9 mouse cellular contexts compared by ENCODE assay signal in the genomic region with DNA sequence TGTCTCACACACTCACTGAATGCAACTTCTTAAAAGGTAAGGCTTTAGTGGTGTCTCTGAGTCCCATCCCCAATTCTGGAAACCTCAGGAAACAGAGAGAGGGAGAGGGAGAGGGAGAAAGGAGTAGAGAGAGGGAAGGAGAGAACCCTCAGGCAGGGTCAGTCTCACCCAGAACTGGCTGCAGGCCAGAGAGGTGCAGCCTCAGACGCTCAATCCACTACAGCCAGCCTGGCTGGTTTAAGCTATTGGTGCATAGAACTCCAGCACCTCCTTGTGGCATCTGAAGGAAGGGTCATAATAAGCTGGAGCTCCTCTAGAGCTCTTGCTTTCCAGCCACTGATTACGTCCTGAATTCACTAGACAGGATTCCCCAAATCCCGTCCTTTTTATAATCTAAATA. TPM values are rescaled to one million over a fixed set of nuclear protein-coding genes. Genes with fewer than 3 reads are reported as not detected.
DNase-seq lines count a peak whose midpoint lies in the region; ATAC-seq and TF ChIP-seq lines count a peak whose summit lies in the region.
"Had no signal": no experiment of that assay in that cellular context is flagged by ENCODE, and none has a peak within 500 bp of the region (broad histone marks: within the 10 kb centered on the region; RNA-seq: fewer than 3 reads in every experiment).

No protein-coding gene starts in this region.

- H3K4me2 ChIP-seq in embryonic facial prominence, embryonic 11.5 days (ENCODE audit: low read depth, low read length), result no peak overlapping the region
- no peak overlapping the region for H3K4me2 ChIP-seq in heart, embryonic 16.5 days (ENCODE audit: low read depth, low read length)
- H3K4me2 ChIP-seq in lung, embryonic 14.5 days, result no peak overlapping the region

- no peak overlapping the region for H3K27ac ChIP-seq in embryonic facial prominence, embryonic 11.5 days (replicated peaks; ENCODE audit: low read depth, low read length)
- 0 out of 2 replicates have a peak overlapping the region, but pooled peaks have one; percentile 10 for H3K27ac ChIP-seq in heart, embryonic 16.5 days (ENCODE audit: low read length)
- peak overlapping the region; percentile 44; the same call in 1 of the 2 replicates for H3K27ac ChIP-seq in lung, embryonic 14.5 days (ENCODE audit: low read depth)
- H3K27ac ChIP-seq: limb, embryonic 12.5 days had no signal

- 0 out of 2 replicates have a peak, but pooled peaks have one; percentile 36 for ATAC-seq in embryonic facial prominence, embryonic 11.5 days (replicated peaks; ENCODE audit: insufficient number of reproducible peaks, low FRiP score, low TSS enrichment, low read depth)
- peak; percentile 63 for ATAC-seq in heart, embryonic 16.5 days (replicated peaks; ENCODE audit: extremely low read depth, insufficient read depth, low FRiP score)
- peak; percentile 67 for ATAC-seq in lung, embryonic 14.5 days (ENCODE audit: insufficient read depth)

- no peaks in the 10 kb centered on the region for H3K27me3 ChIP-seq in embryonic facial prominence, embryonic 11.5 days (ENCODE audit: control insufficient read depth, insufficient read depth, low read length)
- no peaks in the 10 kb centered on the region for H3K27me3 ChIP-seq in heart, embryonic 16.5 days (ENCODE audit: control insufficient read depth, insufficient read depth, low read length)
- no peaks in the 10 kb centered on the region for H3K27me3 ChIP-seq in lung, embryonic 14.5 days (ENCODE audit: insufficient read depth, low read length)

- 23% methylated on average over 3 of the region's 3 CpGs for WGBS in embryonic facial prominence, embryonic 11.5 days
- 5% methylated on average over 3 of the region's 3 CpGs for WGBS in heart, embryonic 16.5 days
- WGBS in lung, embryonic 14.5 days, result 14% methylated on average over 3 of the region's 3 CpGs

- H3K36me3 ChIP-seq in embryonic facial prominence, embryonic 11.5 days (replicated peaks; ENCODE audit: control insufficient read depth, insufficient read depth, low read depth, low read length), result peaks cover 2% of the 10 kb centered on the region
- peaks cover 29% of the 10 kb centered on the region for H3K36me3 ChIP-seq in heart, embryonic 16.5 days (ENCODE audit: control insufficient read depth, insufficient read depth)
- peaks cover 30% of the 10 kb centered on the region for H3K36me3 ChIP-seq in lung, embryonic 14.5 days (ENCODE audit: insufficient read depth)

- no peak overlapping the region for H3K9ac ChIP-seq in embryonic facial prominence, embryonic 11.5 days (replicated peaks; ENCODE audit: low read length)
- no peak overlapping the region for H3K9ac ChIP-seq in heart, embryonic 16.5 days (ENCODE audit: low read length)
- no peak overlapping the region for H3K9ac ChIP-seq in lung, embryonic 14.5 days

- TF ChIP-seq CTCF in lung, embryonic 14.5 days (IDR thresholded peaks at IDR 0.05; ENCODE audit: low read depth), result peak; percentile 88

- H3K9me3 ChIP-seq in embryonic facial prominence, embryonic 11.5 days (replicated peaks; ENCODE audit: control insufficient read depth, low read length), result no peaks in the 10 kb centered on the region
- no peaks in the 10 kb centered on the region for H3K9me3 ChIP-seq in heart, embryonic 16.5 days (replicated peaks; ENCODE audit: control insufficient read depth, low read length)
- no peaks in the 10 kb centered on the region for H3K9me3 ChIP-seq in lung, embryonic 14.5 days (ENCODE audit: low read depth, low read length)
- H3K9me3 ChIP-seq: limb, embryonic 12.5 days had no signal

- peak; percentile 76 to 90 for DNase-seq in adrenal gland, adult (ENCODE audit: inconsistent age in 2 of 2, low spot score in 1 of 2)
- DNase-seq in adrenal gland, postnatal 4 days (ENCODE audit: low spot score in 2 of 2), result no peak
- peak; percentile 71 for DNase-seq in adrenal gland, adult 8-10 months
- peak; percentile 76 for DNase-seq in embryonic facial prominence, embryonic 11.5 days (ENCODE audit: low spot score)
- DNase-seq in kidney, postnatal 10 days, result peak; percentile 86
- DNase-seq in lung, embryonic 14.5 days, result peak; percentile 90
- DNase-seq in retina, postnatal 1 day, result peak; percentile 84

- H3K4me3 ChIP-seq in embryonic facial prominence, embryonic 11.5 days (ENCODE audit: low read depth, low read length), result no peak overlapping the region
- no peak overlapping the region for H3K4me3 ChIP-seq in heart, embryonic 16.5 days (ENCODE audit: low read length)
- no peak overlapping the region for H3K4me3 ChIP-seq in lung, embryonic 14.5 days (ENCODE audit: low read depth, low read length)
- H3K4me3 ChIP-seq: limb, embryonic 12.5 days had no signal

- H3K4me1 ChIP-seq in embryonic facial prominence, embryonic 11.5 days (ENCODE audit: control insufficient read depth, insufficient read depth, low read length), result peaks cover 2% of the 10 kb centered on the region; the same call in 1 of the 2 replicates
- peaks cover 26% of the 10 kb centered on the region for H3K4me1 ChIP-seq in heart, embryonic 16.5 days (ENCODE audit: control insufficient read depth, insufficient read depth, low read length)
- peaks cover 3% of the 10 kb centered on the region; the same call in 1 of the 2 replicates for H3K4me1 ChIP-seq in lung, embryonic 14.5 days (ENCODE audit: insufficient read depth)

RNA-seq across cellular contexts. Expression of a gene that starts 1.0 kb away (rescaled TPM):
- 10 to 100 TPM; 44.1 to 44.3 TPM for total RNA-seq in adrenal gland, postnatal 4 days (2021)
- total RNA-seq in adrenal gland, adult 8-10 months (2022), result 100 to 1,000 TPM in 3 of 4 experiments, 10 to 100 TPM in 1; 89.8 to 116 (median 110) TPM
- 14.1 and 16.3 TPM in 2 replicates for polyA plus RNA-seq in embryonic facial prominence, embryonic 11.5 days (2014; fragmentation: Nextera tagmentation; extraction: Ambion mirVana)
- polyA plus RNA-seq in heart, embryonic 16.5 days (2015; fragmentation: Nextera tagmentation; extraction: Ambion mirVana), result 77.9 and 86.2 TPM in 2 replicates
- 147 and 150 TPM in 2 replicates for polyA plus RNA-seq in lung, embryonic 14.5 days (2014; fragmentation: Nextera tagmentation; extraction: Ambion mirVana)

RNA-seq across cellular contexts. Expression of a gene that starts 18.2 kb away (rescaled TPM):
- 100 to 1,000 TPM; 244 TPM for total RNA-seq in adrenal gland, postnatal 4 days (2021)
- total RNA-seq in adrenal gland, adult 8-10 months (2022), result 100 to 1,000 TPM; 180 to 380 (median 226) TPM
- polyA plus RNA-seq in embryonic facial prominence, embryonic 11.5 days (2014; fragmentation: Nextera tagmentation; extraction: Ambion mirVana), result 23.6 and 23.8 TPM in 2 replicates
- polyA plus RNA-seq in heart, embryonic 16.5 days (2015; fragmentation: Nextera tagmentation; extraction: Ambion mirVana), result 36.9 and 38.3 TPM in 2 replicates
- polyA plus RNA-seq in lung, embryonic 14.5 days (2014; fragmentation: Nextera tagmentation; extraction: Ambion mirVana), result 29.9 and 34.3 TPM in 2 replicates

RNA-seq across cellular contexts. Expression of a gene that starts 30.2 kb away (rescaled TPM):
- 10 to 100 TPM; 53.9 to 58.1 TPM for total RNA-seq in adrenal gland, postnatal 4 days (2021)
- total RNA-seq in adrenal gland, adult 8-10 months (2022), result 10 to 100 TPM; 47.5 to 69.5 (median 52.4) TPM
- 53.1 and 54.4 TPM in 2 replicates for polyA plus RNA-seq in embryonic facial prominence, embryonic 11.5 days (2014; fragmentation: Nextera tagmentation; extraction: Ambion mirVana)
- 38.0 and 42.3 TPM in 2 replicates for polyA plus RNA-seq in heart, embryonic 16.5 days (2015; fragmentation: Nextera tagmentation; extraction: Ambion mirVana)
- polyA plus RNA-seq in lung, embryonic 14.5 days (2014; fragmentation: Nextera tagmentation; extraction: Ambion mirVana), result 52.6 and 54.4 TPM in 2 replicates

RNA-seq across cellular contexts. Expression of a gene that starts 30.6 kb away (rescaled TPM):
- 10 to 100 TPM; 31.3 to 35.6 TPM for total RNA-seq in adrenal gland, postnatal 4 days (2021)
- 10 to 100 TPM; 27.9 to 44.9 (median 36.6) TPM for total RNA-seq in adrenal gland, adult 8-10 months (2022)
- 9.6 and 13.2 TPM in 2 replicates for polyA plus RNA-seq in embryonic facial prominence, embryonic 11.5 days (2014; fragmentation: Nextera tagmentation; extraction: Ambion mirVana)
- 18.7 and 19.9 TPM in 2 replicates for polyA plus RNA-seq in heart, embryonic 16.5 days (2015; fragmentation: Nextera tagmentation; extraction: Ambion mirVana)
- polyA plus RNA-seq in lung, embryonic 14.5 days (2014; fragmentation: Nextera tagmentation; extraction: Ambion mirVana), result 18.5 and 19.2 TPM in 2 replicates

Comparison
In these comparisons a context has a peak if more than half of its experiments do, and no peak if none do; other contexts are left out.
1. DNase-seq: peak in adrenal gland, adult (2 of 2), adrenal gland, adult 8-10 months (single experiment), embryonic facial prominence, embryonic 11.5 days (single experiment), kidney, postnatal 10 days (single experiment), lung, embryonic 14.5 days (single experiment) and retina, postnatal 1 day (single experiment); none in adrenal gland, postnatal 4 days (0 of 2).
2. Peak in every context shown above with its lines, with median percentiles within 50 percentile points of each other: ATAC-seq.